Mouse (Mus musculus) MEL-GATA-1-ER (cell line): ENCODE data around the gene Vmn2r112.
"Not testable (repeated sequence)": the region's sequence is repeated elsewhere in the genome, so short reads cannot be mapped to it uniquely, and the experiment has no call there.

Experiments
- DNase-seq: peaks from one replicate; pipeline ENCODE4 v3.0.0-alpha.2; 2012; ENCODE audit warnings: low read depth; ENCODE audit errors: extremely low read depth

Gene Vmn2r112

GRCm38 (mm10) chr17:22600651-22601050 is at the start of gene Vmn2r112:
Gene Vmn2r112, plus strand, starts transcription at chr17:22600951.
- not testable (repeated sequence) for DNase-seq

GRCm38 (mm10) chr17:22573382-22573781 is 27.4 kb upstream of the Vmn2r112 start, which contains the start of gene Vmn2r111:
Gene Vmn2r111, minus strand, starts transcription at chr17:22573482.
- not testable (repeated sequence) for DNase-seq

- no peak for DNase-seq
Measured at GRCm38 (mm10) chr17:22630646-22631045, 29.9 kb downstream of the Vmn2r112 start.
